Mouse (Mus musculus) spleen, postnatal 14 days (tissue): ENCODE data around the gene Tpsb2.

ENCODE experiments used
- DNase-seq, 2 experiments: peaks; one replicate each; pipeline ENCODE4 v3.0.0; 2021 to 2022; ENCODE audit warnings: low spot score in 2 of 2

Tpsb2 gene

DNA sequence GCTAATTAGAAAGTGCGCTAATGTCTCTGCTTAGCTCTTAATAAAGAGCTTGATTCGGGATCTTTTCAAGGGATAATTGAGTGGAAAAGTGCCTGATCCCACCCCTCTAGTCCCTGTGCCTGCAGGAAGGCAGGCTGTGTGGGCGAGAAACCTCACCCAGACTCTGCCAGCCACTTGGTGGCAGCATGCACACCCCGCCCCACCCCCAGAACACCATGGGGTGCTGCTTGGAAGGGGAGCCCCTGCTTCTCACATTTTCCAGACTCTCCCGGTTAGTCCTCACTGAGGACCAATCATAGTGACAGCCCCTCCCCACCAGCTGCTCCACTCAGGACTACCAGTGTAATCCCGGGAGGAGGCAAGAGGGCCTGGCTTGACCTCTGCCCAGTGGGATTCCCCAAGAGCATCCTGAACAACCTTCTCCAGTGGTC, 39.9 kb downstream of the Tpsb2 start:
- DNase-seq = no peak

DNA sequence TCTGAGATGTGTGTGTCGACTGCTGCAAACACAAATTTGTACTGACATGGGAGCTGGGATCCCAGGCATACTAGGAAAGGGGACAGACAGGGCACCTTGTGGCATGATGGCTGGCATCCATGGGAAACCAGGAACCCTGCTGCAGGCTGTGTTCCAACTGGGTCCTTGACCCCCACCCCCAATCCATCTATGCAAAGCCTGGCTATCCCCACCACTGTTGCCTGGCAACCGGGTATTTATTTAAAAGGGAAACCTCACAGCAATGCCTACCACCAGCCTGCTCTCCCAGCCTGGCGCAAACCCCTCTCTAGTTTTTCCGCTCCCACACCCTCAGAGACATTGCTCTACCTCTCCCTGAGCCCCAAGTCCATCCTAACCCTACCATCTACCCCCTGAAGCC, 41.2 kb downstream of the Tpsb2 start:
- no peak for DNase-seq

- DNase-seq = no peak
Observed at GRCm38 (mm10) chr17:25408302-25408999, 42.3 kb downstream of the Tpsb2 start.

- no peak for DNase-seq
Observed at GRCm38 (mm10) chr17:25409621-25410020, 43.5 kb downstream of the Tpsb2 start.

DNA sequence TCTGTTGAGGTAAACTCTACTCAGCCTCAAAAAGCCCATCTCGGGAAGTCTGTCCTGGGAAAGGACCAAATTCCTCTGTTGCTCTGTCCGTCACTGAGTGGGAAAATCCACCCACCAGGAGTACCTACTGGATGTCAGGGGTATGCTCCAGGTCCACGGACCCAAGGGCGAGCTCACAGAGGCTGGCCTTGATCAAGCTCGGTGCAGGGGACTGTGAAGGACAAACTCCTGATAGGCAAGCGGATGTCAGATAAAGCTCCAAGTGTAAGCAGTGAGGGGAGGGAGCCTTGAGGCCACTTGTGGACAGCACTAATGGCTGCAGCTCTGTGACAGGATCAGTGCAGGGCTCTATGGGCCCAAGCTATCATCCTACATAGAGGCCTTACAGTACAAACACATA, 44.1 kb downstream of the Tpsb2 start:
- DNase-seq = no peak

- no peak for DNase-seq
Observed at GRCm38 (mm10) chr17:25410786-25411185, 44.7 kb downstream of the Tpsb2 start.

GRCm38 (mm10) chr17:25411251-25411650, 45.1 kb downstream of the Tpsb2 start:
- no peak for DNase-seq

GRCm38 (mm10) chr17:25414209-25414608, 48.1 kb downstream of the Tpsb2 start:
- no peak for DNase-seq

DNA sequence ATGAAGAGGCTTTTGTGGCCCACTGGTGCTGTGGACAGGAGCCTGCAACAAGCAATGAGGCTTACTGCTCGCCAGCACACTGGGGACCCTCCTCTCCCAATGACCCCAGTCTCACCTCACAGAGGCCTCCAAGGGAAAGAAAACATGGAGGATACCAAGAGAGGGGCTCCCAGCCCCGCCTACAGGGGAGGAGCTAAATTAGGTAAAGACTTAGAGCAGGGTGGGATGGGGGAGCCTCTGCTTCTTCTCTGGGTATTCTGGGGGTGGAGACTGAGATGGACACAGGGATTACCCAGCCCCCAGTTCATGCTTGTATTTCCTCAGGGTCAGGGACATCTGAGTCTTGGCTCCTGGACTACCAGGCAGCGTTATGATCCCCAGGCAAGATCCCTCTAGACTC, 48.8 kb downstream of the Tpsb2 start:
- no peak for DNase-seq

DNA sequence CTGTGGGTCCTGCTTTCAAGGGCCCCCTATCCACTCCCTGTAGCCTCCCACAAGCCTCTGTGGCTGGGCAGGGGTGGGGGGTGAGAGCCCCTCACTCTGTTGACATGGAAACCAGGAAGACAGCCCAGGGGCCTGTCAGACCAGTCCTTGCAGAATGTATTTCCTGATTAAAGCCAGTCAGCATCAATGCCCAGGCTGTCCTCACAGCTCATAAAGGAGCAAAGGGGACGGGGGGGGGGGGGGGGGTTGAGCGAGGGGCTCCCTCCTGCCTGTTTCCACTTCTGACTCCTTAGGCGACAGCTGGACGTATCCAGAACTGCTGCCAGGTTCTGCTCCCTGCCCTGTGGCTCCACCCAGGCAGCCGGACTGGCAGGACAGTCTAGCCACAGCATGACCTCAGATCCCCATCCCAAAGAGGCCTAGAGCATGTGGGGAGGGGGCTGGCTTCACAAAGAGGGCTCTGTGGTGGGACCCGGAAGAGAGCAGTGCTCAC, 49.4 kb downstream of the Tpsb2 start:
- DNase-seq = no peak

- no peak for DNase-seq
Observed at GRCm38 (mm10) chr17:25416219-25416618, 50.1 kb downstream of the Tpsb2 start.

DNA sequence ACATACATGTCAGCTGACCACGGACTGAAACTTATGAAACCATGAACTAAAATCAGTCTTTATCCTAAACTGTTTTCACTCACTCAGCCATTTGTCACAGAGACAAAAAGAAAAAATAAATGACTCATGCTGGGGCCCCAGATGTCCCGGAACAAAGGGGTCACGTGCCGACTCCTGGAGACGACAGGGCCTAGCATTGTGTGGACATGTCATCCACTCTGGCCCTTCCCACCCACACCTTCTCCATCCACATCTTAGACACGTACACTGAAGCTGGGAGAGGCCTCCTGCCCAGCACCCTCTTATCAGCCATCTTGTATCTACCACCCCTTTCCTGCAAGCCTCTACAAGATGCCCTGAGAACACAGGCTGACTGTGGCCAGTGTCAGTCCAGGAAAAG, 51.9 kb downstream of the Tpsb2 start:
- no peak for DNase-seq
